Mouse (Mus musculus): ENCODE measurements around the gene Ephb1.

GRCm38 (mm10) chr9:101939006-101939405, 415.5 kb downstream of the Ephb1 start:
- no peak for TF ChIP-seq CTCF (conservative IDR thresholded peaks at IDR 0.05; ENCODE audit: insufficient read depth, insufficient read length, low read depth, low read length)
- TF ChIP-seq POLR2A (IDR thresholded peaks at IDR 0.05; ENCODE audit: low read depth, low read length) = no peak
